In genomic region chr4:115709792-115710418, GRCm38 (mm10) we compare ENCODE assay signal across 8 mouse cellular contexts. TPM values are rescaled to one million over a fixed set of nuclear protein-coding genes. Genes with fewer than 3 reads are reported as not detected.
DNase-seq lines count a peak whose midpoint lies in the region; ATAC-seq and TF ChIP-seq lines count a peak whose summit lies in the region.

No protein-coding gene starts in this region.

- H3K4me3 ChIP-seq in lung, embryonic 14.5 days (ENCODE audit: low read depth, low read length): no peak overlapping the region

- no peaks in the 10 kb centered on the region for H3K4me1 ChIP-seq in lung, embryonic 14.5 days (ENCODE audit: insufficient read depth)

- H3K36me3 ChIP-seq in lung, embryonic 14.5 days (ENCODE audit: insufficient read depth): no peaks in the 10 kb centered on the region

- no peaks in the 10 kb centered on the region for H3K27me3 ChIP-seq in lung, embryonic 14.5 days (ENCODE audit: insufficient read depth, low read length)

- TF ChIP-seq CTCF in lung, embryonic 14.5 days (IDR thresholded peaks at IDR 0.05; ENCODE audit: low read depth): peak; percentile 88

- H3K9me3 ChIP-seq in lung, embryonic 14.5 days (ENCODE audit: low read depth, low read length): no peaks in the 10 kb centered on the region

- H3K9ac ChIP-seq in lung, embryonic 14.5 days: no peak overlapping the region

- DNase-seq in MEL-GATA-1-ER (ENCODE audit: extremely low read depth, low read depth): peak; percentile 39
- peak; percentile 38 for DNase-seq in cerebellum, adult 9-10 months
- peak; percentile 75 for DNase-seq in layer of hippocampus, adult 9-10 months (ENCODE audit: low spot score)
- peak; percentile 85 for DNase-seq in lung, embryonic 14.5 days
- DNase-seq in ovary, postnatal 36 days (ENCODE audit: low spot score): peak; percentile 83
- DNase-seq in thymus, postnatal 14 days: peak; percentile 58

- ATAC-seq in frontal cortex, adult (ENCODE audit: low TSS enrichment): peak; percentile 96
- ATAC-seq in hematopoietic stem cell, adult 5-6 weeks (replicated peaks in 1 of 2; ENCODE audit: insufficient read depth in 1 of 2, low FRiP score in 2 of 2, low TSS enrichment in 1 of 2, low read depth in 1 of 2, poor library complexity in 2 of 2, severe bottlenecking in 2 of 2): peak; percentile 83 to 85
- peak; percentile 84 for ATAC-seq in lung, embryonic 14.5 days (ENCODE audit: insufficient read depth)

- peak overlapping the region; percentile 44 for H3K27ac ChIP-seq in lung, embryonic 14.5 days (ENCODE audit: low read depth)

- peak overlapping the region; percentile 47 for H3K4me2 ChIP-seq in lung, embryonic 14.5 days

- WGBS in lung, embryonic 14.5 days: 8% methylated on average over 13 of the region's 13 CpGs

RNA-seq across cellular contexts. Expression of gene Efcab14, which starts 27.6 kb away (rescaled TPM):
- total RNA-seq in hematopoietic stem cell, adult 5-6 weeks (2017): 62.3 and 65.2 TPM in 2 replicates
- 48.8 and 53.7 TPM in 2 replicates for polyA plus RNA-seq in lung, embryonic 14.5 days (2014; fragmentation: Nextera tagmentation; extraction: Ambion mirVana)
